8 mouse cellular contexts compared by ENCODE assay signal in genomic region chr13:75839719-75840481, GRCm38 (mm10). TPM values are rescaled to one million over a fixed set of nuclear protein-coding genes. Genes with fewer than 3 reads are reported as not detected.
DNase-seq lines count a peak whose midpoint lies in the region; ATAC-seq lines count a peak whose summit lies in the region.

Glrx (plus strand) TSS chr13:75839868.

- H3K9ac ChIP-seq in lung, embryonic 15.5 days = peak within 1 kb of the TSS; percentile 47

- peak within 1 kb of the TSS; percentile 73 for H3K4me2 ChIP-seq in lung, embryonic 15.5 days

- H3K9me3 ChIP-seq in hindbrain, embryonic 10.5 days = no peaks in the 10 kb centered on the region
- no peaks in the 10 kb centered on the region for H3K9me3 ChIP-seq in lung, embryonic 15.5 days

- H3K27me3 ChIP-seq in hindbrain, embryonic 10.5 days (ENCODE audit: insufficient read depth, poor library complexity, severe bottlenecking) = no peaks in the 10 kb centered on the region
- no peaks in the 10 kb centered on the region for H3K27me3 ChIP-seq in lung, embryonic 15.5 days

- H3K4me1 ChIP-seq in hindbrain, embryonic 10.5 days (replicated peaks) = peaks cover 55% of the 10 kb centered on the region
- H3K4me1 ChIP-seq in lung, embryonic 15.5 days = peaks cover 25% of the 10 kb centered on the region

- ATAC-seq in lung, embryonic 15.5 days (ENCODE audit: borderline replicate concordance, extremely low read depth, low FRiP score, low TSS enrichment) = peak; percentile 91

- peak within 1 kb of the TSS; percentile 62 for H3K4me3 ChIP-seq in hindbrain, embryonic 10.5 days
- peak within 1 kb of the TSS; percentile 58 for H3K4me3 ChIP-seq in lung, embryonic 15.5 days

- peak; percentile 82 for DNase-seq in MN1 (ENCODE audit: low spot score)
- DNase-seq in cerebellum, adult 9-11 months = peak; percentile 73
- peak; percentile 79 to 90 for DNase-seq in frontal cortex, adult 2 months (ENCODE audit: extremely low spot score in 1 of 2, low spot score in 1 of 2)
- DNase-seq in hindbrain, embryonic 10.5 days (ENCODE audit: low spot score) = peak; percentile 64
- peak; percentile 57 for DNase-seq in layer of hippocampus, adult 9-10 months (ENCODE audit: low spot score)
- peak; percentile 61 for DNase-seq in ovary, adult 18-20 months (ENCODE audit: low spot score)
- peak; percentile 47 for DNase-seq in thymus, postnatal 0 days (ENCODE audit: low spot score)

- under 1% methylated on average over 12 of the region's 12 CpGs for WGBS in hindbrain, embryonic 10.5 days
- WGBS in lung, embryonic 15.5 days = under 1% methylated on average over 12 of the region's 12 CpGs

- peak within 1 kb of the TSS; percentile 85 for H3K27ac ChIP-seq in hindbrain, embryonic 10.5 days
- H3K27ac ChIP-seq in lung, embryonic 15.5 days = peak within 1 kb of the TSS; percentile 78

- no peaks in the 10 kb centered on the region for H3K36me3 ChIP-seq in hindbrain, embryonic 10.5 days
- H3K36me3 ChIP-seq in lung, embryonic 15.5 days = no peaks in the 10 kb centered on the region

RNA-seq across cellular contexts. Expression of gene Glrx, which starts in this region (rescaled TPM):
- polyA plus RNA-seq in frontal cortex, adult 2 months (2012; rRNA removed) = 67.2 and 71.6 TPM in 2 replicates
- polyA plus RNA-seq in hindbrain, embryonic 10.5 days (2016; fragmentation: Nextera tagmentation; extraction: Ambion mirVana) = 38.4 and 39.9 TPM in 2 replicates
- 45.2 and 49.9 TPM in 2 replicates for polyA plus RNA-seq in lung, embryonic 15.5 days (2015; fragmentation: Nextera tagmentation; extraction: Ambion mirVana)
- 42.9 and 46.2 TPM in 2 replicates for polyA plus RNA-seq in thymus, postnatal 0 days (2015; fragmentation: Nextera tagmentation; extraction: Ambion mirVana)

Comparison
In these comparisons a context has a peak if more than half of its experiments do, and no peak if none do; other contexts are left out.
1. Peak in every context shown above with its lines: DNase-seq, ATAC-seq, H3K4me3 ChIP-seq and H3K27ac ChIP-seq.